In genomic region chr16:18593930-18594329, GRCm38 (mm10) we compare ENCODE assay signal across 22 mouse cellular contexts. TPM values are rescaled to one million over a fixed set of nuclear protein-coding genes. Genes with fewer than 3 reads are reported as not detected.
"Had no signal": no experiment of that assay in that cellular context is flagged by ENCODE, and none has a peak within 500 bp of the region (broad histone marks: within the 10 kb centered on the region; RNA-seq: fewer than 3 reads in every experiment).

No protein-coding gene starts in this region.

- H3K9ac ChIP-seq: limb, embryonic 13.5 days; liver, embryonic 14.5 days; lung, embryonic 14.5 days; midbrain, embryonic 13.5 days; neural tube, embryonic 13.5 days had no signal

- H3K4me2 ChIP-seq: limb, embryonic 13.5 days; lung, embryonic 14.5 days; midbrain, embryonic 13.5 days; neural tube, embryonic 13.5 days had no signal

- H3K36me3 ChIP-seq: limb, embryonic 13.5 days; midbrain, embryonic 10.5 days; midbrain, embryonic 13.5 days; neural tube, embryonic 13.5 days had no signal

- DNase-seq: kidney, adult 18-20 months; kidney, adult 9 months; kidney, postnatal 14 days; kidney, postnatal 4 days; left cerebral cortex, postnatal 4 days; liver; lung, embryonic 14.5 days; lung, postnatal 10 days; lung, postnatal 36 days; retina, postnatal 1 day; thymus, adult 18-20 months; thymus, postnatal 36 days had no signal

- H3K4me3 ChIP-seq: limb, embryonic 13.5 days; megakaryocyte, embryonic 14.5 days; midbrain, embryonic 10.5 days; midbrain, embryonic 13.5 days; myocyte; neural tube, embryonic 13.5 days had no signal

- H3K27ac ChIP-seq: limb, embryonic 13.5 days; liver, embryonic 14.5 days; midbrain, embryonic 10.5 days; midbrain, embryonic 13.5 days; neural tube, embryonic 13.5 days had no signal

- ATAC-seq: midbrain, embryonic 13.5 days; midbrain, embryonic 16.5 days had no signal

- H3K9me3 ChIP-seq: limb, embryonic 13.5 days; megakaryocyte, embryonic 14.5 days; midbrain, embryonic 10.5 days; midbrain, embryonic 13.5 days; neural tube, embryonic 13.5 days had no signal

RNA-seq across cellular contexts. Expression of gene Tbx1, which starts 3.5 kb away (rescaled TPM):
- total RNA-seq: monocyte, adult 5-6 weeks; neutrophil, adult 5-6 weeks had no signal

RNA-seq across cellular contexts. Expression of gene Gp1bb, which starts 28.3 kb away (rescaled TPM):
- total RNA-seq: monocyte, adult 5-6 weeks had no signal
